Mouse (Mus musculus) subcutaneous adipose tissue, adult 2 months (tissue): ENCODE results near the gene E130116L18Rik. TPM values are rescaled to one million over a fixed set of nuclear protein-coding genes. Genes with fewer than 3 reads are reported as not detected.

Experiments used
- polyA plus RNA-seq: library from polyadenylated mRNA; depleted of rRNA; stranded (reverse); fragments of >200 nt; gene quantifications from 2 replicates; pipeline ENCODE4 v1.2.3, GENCODE M21; 2012; ENCODE audit warnings: low replicate concordance; rRNA removed

E130116L18Rik gene
- not detected in 2 replicates for polyA plus RNA-seq

DNA sequence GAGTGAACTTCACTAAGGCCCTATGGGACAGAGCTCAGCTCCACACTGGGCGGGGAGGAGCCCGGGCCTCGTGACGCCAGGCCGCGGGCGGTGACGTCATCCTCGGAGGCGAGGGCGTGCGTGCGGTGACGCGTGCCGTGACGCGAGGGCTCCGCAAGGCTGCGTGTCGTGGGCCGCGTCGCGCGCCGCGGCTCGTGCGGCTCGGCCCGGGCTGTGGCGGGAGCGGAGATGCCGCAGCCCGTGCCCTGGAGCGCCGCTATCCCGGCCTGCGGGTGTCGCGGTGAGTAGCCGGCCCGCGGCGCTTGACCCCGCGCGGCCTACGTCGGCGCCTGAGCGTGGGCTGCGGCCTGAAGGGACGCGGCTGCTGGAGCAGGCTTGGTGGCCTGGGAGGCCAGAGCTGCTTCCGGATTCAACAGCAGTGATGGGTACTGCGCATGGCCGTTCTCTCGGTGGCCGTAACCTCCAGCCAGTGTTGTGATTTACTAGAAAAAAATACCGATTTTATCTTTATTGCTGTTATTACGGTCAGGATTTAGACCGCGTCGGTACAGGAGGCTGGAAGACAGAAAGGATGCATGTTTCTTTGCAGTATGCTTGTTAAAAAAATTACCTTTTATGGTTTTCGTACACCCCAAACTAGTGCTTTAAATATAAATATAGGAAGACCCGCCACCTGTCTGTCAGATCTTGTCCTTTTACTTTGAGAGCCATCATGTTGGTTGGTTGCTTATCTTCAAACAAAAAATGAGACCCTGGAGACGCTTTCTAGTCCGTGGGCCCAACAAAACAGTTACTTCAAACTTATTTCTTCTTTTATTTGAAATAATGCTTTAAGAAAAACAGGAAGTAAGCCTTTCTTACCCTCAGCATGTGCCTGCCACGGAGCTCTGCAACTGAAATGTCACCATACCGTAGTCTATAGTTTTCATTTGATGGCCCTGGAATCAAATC is at the start of gene E130116L18Rik:
Gene E130116L18Rik (minus strand): TSS at position 402 of the 951 bp plus-strand sequence.

DNA sequence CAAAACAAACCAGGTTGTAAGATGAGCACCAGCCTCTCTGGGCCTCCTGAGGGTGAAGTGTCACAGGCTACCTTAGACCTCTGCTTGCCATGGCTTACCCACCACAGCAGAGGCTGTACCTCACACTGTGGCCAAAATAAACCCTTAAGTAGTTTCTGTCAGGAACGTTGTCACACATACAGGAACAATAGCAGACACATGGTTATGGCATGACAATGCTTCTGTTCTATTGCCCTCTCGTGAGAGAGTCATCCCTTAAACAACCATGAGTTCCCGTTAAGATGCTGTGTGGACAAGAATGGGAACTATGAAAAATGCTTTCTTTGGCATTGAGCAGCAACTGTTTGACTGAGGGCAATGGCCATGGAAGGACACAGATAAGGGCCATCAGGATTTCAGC is 1.3 kb downstream of the E130116L18Rik start, which contains the start of gene Galnt11:
Gene Galnt11 (plus strand): TSS at position 301 of the 400 bp plus-strand sequence.

DNA sequence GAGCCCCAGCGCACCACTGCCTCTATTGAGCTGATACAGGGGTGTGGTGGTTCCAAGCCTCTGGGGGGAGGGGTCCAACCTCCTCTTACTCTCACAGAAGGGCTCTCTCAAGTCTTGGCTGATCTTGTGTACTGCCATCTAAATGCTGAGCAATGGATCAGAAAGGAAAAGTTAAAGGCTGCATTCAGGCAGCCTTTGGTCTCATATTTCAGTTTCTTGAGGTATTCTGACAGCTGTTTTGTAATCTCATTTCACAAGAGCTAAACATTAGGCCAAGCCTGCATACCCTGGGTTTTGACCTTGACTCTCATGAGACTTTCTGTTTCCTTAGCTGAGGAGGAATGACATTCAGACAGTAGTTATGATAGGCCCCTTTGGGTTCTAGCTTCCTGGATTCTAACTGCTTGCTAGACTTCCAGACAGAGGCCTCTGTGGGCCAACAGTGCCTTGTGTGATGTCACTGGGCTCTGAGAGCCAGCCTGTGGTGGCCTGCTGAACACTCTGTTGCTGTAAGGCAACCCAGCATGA is 41.9 kb downstream of the E130116L18Rik start, which contains the start of gene Galntl5:
Gene Galntl5 (plus strand): TSS at position 457 of the 528 bp plus-strand sequence.

Other genes with a start within 250 kb of the E130116L18Rik start
- gene Prkag2, start 122.5 kb downstream of the E130116L18Rik start, polyA plus RNA-seq = 36.6 and 40.4 TPM in 2 replicates
- not detected in 2 replicates for gene Galntl5, start 41.7 kb downstream of the E130116L18Rik start, polyA plus RNA-seq
- 16.5 and 22.0 TPM in 2 replicates for gene Galnt11, start 1.2 kb downstream of the E130116L18Rik start, polyA plus RNA-seq